Mouse (Mus musculus) G1E (cell line): ENCODE measurements at regions not wholly inside any gene's neighbourhood (a gene's known extent, or its start where the extent isn't known, plus 50 kb on each side); places are given as distances from the start of the nearest gene placed in this dataset.

Experiments
- CTCF ChIP-seq: IDR thresholded peaks from 2 replicates; pipeline ENCODE4 v1.5.1; 2012; ENCODE audit warnings: low read depth, low read length, inconsistent platforms, mixed read lengths
- GATA1 ChIP-seq: IDR thresholded peaks from 2 replicates; pipeline ENCODE4 v1.6.1; 2012; ENCODE audit warnings: borderline replicate concordance, low read length, inconsistent platforms, mixed read lengths
- POLR2AphosphoS5 ChIP-seq: IDR thresholded peaks from 2 replicates; pipeline ENCODE4 v1.6.1; 2012; ENCODE audit warnings: low read depth, low read length, inconsistent platforms; ENCODE audit not compliant: insufficient replicate concordance

- no peak for TF ChIP-seq GATA1
- no peak for TF ChIP-seq CTCF
- no peak for TF ChIP-seq POLR2AphosphoS5
These were observed 1042.2 kb downstream of the Adgrl2 start for GRCm38 (mm10) chr3:147948041-147948592.
